Mouse (Mus musculus): Measurements from ENCODE around the gene Slc24a3. TPM values are rescaled to one million over a fixed set of nuclear protein-coding genes. Genes with fewer than 3 reads are reported as not detected.

The Slc24a3 gene
- polyA plus RNA-seq, 1 experiment, result 66.1 TPM

DNA sequence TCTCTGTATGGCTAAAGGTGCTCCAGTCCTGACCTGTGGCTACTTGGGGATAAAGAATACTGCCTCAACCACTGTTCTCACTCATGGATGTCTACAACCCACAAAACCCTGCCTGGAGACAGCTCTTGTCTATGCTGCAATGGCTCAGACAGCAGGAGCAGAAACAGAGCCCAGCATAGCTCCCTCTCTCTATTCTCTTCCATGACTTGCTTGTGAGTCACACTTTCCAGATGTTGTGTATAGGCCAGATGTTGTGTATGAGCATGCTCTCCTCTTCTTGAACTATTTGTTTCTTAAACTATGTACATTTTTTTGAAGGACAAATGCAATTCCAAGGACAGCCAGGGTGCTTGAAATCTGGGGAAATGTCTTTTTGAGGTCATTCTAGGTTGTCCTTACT is 101.4 kb downstream of the Slc24a3 start:
- Histone ChIP-seq H3K36me3 (replicated peaks; ENCODE audit: low read length) (peaks cover 75% of the 10 kb centered on the region), H3K9me3 (no peaks in the 10 kb centered on the region), H3K4me1 (peaks cover 58% of the 10 kb centered on the region), H3K4me3 (replicated peaks) (no peak overlapping the region), H3K27me3 (replicated peaks) (no peaks in the 10 kb centered on the region)
- TF ChIP-seq GATA1 (IDR thresholded peaks at IDR 0.05; ENCODE audit: borderline replicate concordance, low read length), result no peak
- no peak for TF ChIP-seq FLI1 (IDR thresholded peaks at IDR 0.05; ENCODE audit: low read length)

DNA sequence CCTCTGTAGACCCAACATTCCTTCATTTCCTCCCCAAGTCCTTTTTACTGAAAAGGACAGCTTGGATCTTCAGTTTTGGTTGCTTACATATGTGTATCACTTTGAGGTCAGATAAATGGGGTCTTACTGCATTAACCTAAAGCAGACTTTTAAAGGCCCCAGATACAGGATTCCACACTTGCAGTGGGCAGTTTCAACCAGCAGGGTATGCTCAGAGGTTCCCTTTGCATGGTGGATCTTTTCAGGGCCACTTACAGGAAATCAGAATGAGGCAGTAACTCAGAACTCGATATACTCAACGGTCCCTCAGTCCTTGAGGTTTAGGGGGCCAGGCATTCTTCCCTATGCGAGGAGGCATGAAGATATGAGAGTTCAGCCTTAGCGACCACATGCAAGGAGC is 101.9 kb downstream of the Slc24a3 start:
- Histone ChIP-seq H3K9me3 (no peaks in the 10 kb centered on the region), H3K4me1 (peaks cover 57% of the 10 kb centered on the region), H3K36me3 (replicated peaks; ENCODE audit: low read length) (peaks cover 75% of the 10 kb centered on the region), H3K4me3 (replicated peaks) (no peak overlapping the region), H3K27me3 (replicated peaks) (no peaks in the 10 kb centered on the region)
- TF ChIP-seq GATA1 (IDR thresholded peaks at IDR 0.05; ENCODE audit: borderline replicate concordance, low read length) (no peak), FLI1 (IDR thresholded peaks at IDR 0.05; ENCODE audit: low read length) (no peak)

DNA sequence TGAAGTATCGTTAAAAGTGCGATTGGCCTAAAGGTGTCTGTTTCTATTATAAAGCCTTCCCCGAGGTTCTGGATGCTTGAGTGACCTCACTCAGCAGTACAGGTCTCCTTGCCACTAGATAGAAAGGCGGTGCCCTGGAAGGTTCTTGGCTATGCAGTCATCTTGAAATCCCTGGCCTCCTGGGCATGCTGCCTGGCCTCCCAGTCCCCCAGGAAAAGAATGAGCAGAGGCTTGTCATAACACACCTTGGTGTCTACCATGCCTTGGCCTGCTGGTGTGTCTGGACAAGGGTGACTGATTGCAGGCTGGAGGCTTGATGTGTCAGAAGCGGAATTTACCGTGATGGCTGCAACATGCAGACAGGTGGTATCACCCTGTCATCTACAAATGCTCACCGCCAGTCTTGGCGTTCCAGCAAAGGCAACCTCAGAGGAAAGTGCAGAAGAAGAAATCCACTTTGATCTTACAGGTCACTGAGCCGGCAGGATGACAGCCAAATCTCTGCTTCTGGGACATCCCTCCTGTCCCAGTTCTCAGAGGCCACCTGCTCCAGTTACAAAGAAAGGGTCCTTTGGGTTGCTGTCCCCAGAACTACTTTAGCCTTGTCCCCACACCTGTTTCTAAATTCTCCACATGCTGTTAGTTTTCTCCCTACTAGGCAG is 106.6 kb downstream of the Slc24a3 start:
- peaks cover 76% of the 10 kb centered on the region for H3K36me3 ChIP-seq (replicated peaks; ENCODE audit: low read length)
- no peaks in the 10 kb centered on the region for H3K27me3 ChIP-seq (replicated peaks)
- TF ChIP-seq FLI1 (IDR thresholded peaks at IDR 0.05; ENCODE audit: low read length), result no peak
- no peak for TF ChIP-seq GATA1 (IDR thresholded peaks at IDR 0.05; ENCODE audit: borderline replicate concordance, low read length)
- no peak overlapping the region for H3K4me3 ChIP-seq (replicated peaks)
- H3K9me3 ChIP-seq, result no peaks in the 10 kb centered on the region
- peaks cover 56% of the 10 kb centered on the region for H3K4me1 ChIP-seq

DNA sequence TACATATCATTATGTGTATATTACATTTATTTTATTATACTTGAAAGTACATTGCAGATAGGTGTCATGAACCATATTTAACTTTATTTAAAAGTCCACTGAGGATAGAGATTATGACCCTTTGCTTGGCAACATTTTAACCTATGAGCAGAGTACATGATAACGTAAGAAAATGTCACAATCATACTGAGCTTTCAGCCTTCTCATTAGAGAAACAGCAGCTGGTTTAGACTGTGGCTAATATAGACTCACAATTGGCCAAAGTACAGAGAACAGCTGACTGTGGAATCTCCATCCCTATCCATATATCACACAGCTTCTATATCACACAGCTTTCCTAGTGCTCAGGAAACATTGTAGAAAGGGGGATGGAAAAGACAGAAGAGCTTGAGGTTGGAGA is 111.8 kb downstream of the Slc24a3 start:
- Histone ChIP-seq H3K27me3 (replicated peaks) (no peaks in the 10 kb centered on the region), H3K4me3 (replicated peaks) (no peak overlapping the region), H3K4me1 (peaks cover 61% of the 10 kb centered on the region), H3K9me3 (no peaks in the 10 kb centered on the region), H3K36me3 (replicated peaks; ENCODE audit: low read length) (peaks cover 46% of the 10 kb centered on the region)
- TF ChIP-seq GATA1 (IDR thresholded peaks at IDR 0.05; ENCODE audit: borderline replicate concordance, low read length) (no peak), FLI1 (IDR thresholded peaks at IDR 0.05; ENCODE audit: low read length) (no peak)

DNA sequence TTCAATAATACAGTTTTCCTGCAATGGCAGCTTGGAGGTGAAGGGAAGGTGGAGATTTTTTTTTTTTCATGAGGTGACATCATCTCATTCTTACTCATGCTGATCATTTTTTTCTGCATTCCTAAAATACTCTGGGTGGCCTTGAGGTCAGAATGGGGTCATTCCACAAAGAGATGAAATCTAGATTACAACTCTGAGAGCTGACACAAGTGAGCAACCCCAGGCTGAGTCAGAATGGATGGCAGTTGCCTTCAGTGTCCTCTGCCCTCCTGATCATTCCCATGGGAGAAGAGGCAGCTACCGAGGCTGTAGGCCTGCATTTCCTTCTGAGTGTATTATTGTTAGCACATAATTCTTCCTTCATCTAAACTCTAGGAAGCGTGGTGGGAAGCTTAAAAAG is 116.2 kb downstream of the Slc24a3 start:
- H3K27me3 ChIP-seq (replicated peaks), result no peaks in the 10 kb centered on the region
- H3K4me1 ChIP-seq, result peaks cover 51% of the 10 kb centered on the region
- no peak overlapping the region for H3K4me3 ChIP-seq (replicated peaks)
- no peaks in the 10 kb centered on the region for H3K9me3 ChIP-seq
- H3K36me3 ChIP-seq (replicated peaks; ENCODE audit: low read length), result peaks cover 21% of the 10 kb centered on the region
- no peak for TF ChIP-seq FLI1 (IDR thresholded peaks at IDR 0.05; ENCODE audit: low read length)
- no peak for TF ChIP-seq GATA1 (IDR thresholded peaks at IDR 0.05; ENCODE audit: borderline replicate concordance, low read length)

DNA sequence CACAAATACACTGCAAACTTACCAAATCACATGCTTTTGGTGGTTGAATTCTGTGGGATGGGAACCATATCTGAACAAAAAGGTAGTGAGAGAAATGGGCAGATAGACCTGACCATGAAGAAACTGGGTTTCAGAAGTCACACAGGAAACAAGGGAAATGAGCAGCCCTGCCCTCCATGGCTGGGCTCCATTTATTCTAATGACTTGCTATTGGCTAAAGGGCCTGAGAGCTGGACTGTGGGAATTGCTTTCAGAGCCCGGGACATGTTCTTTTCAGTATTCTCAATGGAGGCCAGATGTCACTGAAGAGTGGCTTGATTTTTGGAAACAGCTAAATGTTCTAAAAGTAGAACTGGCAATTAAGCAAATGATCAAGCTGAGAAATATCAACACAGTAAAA is 120.9 kb downstream of the Slc24a3 start:
- Histone ChIP-seq H3K4me1 (peaks cover 45% of the 10 kb centered on the region), H3K27me3 (replicated peaks) (no peaks in the 10 kb centered on the region), H3K9me3 (no peaks in the 10 kb centered on the region), H3K36me3 (replicated peaks; ENCODE audit: low read length) (peaks cover 17% of the 10 kb centered on the region), H3K4me3 (replicated peaks) (no peak overlapping the region)
- TF ChIP-seq GATA1 (IDR thresholded peaks at IDR 0.05; ENCODE audit: borderline replicate concordance, low read length) (no peak), FLI1 (IDR thresholded peaks at IDR 0.05; ENCODE audit: low read length) (no peak)

DNA sequence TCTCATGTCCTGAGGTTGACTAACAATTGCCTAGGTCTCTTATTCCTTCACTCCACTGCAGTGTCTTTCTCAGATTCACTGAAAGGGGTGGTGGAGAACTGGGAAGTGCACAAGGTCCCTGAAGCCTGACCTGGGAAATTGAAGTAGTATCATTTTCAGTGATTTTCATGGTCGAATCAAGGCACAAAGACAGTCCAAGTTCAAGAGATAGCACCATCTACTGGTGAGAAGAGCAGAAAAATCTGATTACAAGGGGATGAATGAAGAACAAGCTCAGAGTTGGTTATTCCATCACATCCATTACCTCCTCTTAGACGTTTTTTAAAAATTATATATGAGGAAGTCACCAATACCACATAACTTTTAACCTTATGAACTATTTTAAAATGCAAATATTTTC is 123.9 kb downstream of the Slc24a3 start:
- TF ChIP-seq GATA1 (IDR thresholded peaks at IDR 0.05; ENCODE audit: borderline replicate concordance, low read length), result no peak
- no peak for TF ChIP-seq FLI1 (IDR thresholded peaks at IDR 0.05; ENCODE audit: low read length)
- Histone ChIP-seq H3K27me3 (replicated peaks) (no peaks in the 10 kb centered on the region), H3K9me3 (no peaks in the 10 kb centered on the region)

DNA sequence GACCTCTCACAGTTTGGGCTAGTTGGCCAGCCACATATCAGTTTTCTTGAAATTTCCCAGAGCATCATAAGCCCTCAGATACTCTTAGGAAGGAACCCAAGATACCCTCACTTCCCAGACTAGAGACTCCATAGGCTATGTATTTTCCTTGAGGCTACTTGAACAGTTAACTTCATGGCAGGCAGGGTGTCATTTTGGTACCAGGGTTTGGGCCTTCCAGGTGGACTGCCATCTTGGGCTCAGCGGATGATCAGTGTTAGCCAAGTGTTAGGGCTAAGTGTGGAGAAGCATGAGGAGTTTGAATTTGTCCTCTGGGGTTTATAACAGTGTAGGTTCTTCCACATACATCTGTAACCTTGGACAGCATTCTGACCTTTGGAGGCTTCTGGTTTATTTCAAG is 124.6 kb downstream of the Slc24a3 start:
- TF ChIP-seq FLI1 (IDR thresholded peaks at IDR 0.05; ENCODE audit: low read length) (no peak), GATA1 (IDR thresholded peaks at IDR 0.05; ENCODE audit: borderline replicate concordance, low read length) (no peak)
- Histone ChIP-seq H3K27me3 (replicated peaks) (no peaks in the 10 kb centered on the region), H3K9me3 (no peaks in the 10 kb centered on the region), H3K4me1 (peaks cover 22% of the 10 kb centered on the region), H3K36me3 (replicated peaks; ENCODE audit: low read length) (peaks cover 22% of the 10 kb centered on the region), H3K4me3 (replicated peaks) (no peak overlapping the region)

More for the DNA sequence above, 123.9 kb downstream of the Slc24a3 start:
- Histone ChIP-seq H3K4me1 (peaks cover 27% of the 10 kb centered on the region), H3K4me3 (replicated peaks) (no peak overlapping the region), H3K36me3 (replicated peaks; ENCODE audit: low read length) (peaks cover 22% of the 10 kb centered on the region)

DNA sequence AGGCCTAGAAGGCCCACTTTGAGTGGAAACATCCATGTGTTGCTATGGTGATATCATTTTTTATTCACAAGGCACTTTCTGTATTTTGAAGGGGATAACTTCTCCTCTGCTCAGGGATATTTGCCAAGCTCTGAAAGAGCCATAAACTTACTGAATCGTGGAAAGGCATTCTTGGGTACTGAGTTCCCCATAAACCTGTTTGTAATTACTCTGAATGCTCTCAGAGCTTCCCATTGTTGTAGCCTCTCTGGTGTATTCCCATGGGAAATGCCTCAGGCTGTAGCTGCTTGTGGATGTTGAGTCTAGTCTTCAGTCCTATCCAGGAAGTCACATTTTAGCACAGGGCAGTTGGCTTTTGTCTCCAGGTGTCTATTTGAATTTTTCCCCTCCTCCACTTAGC is 125.3 kb downstream of the Slc24a3 start:
- no peak overlapping the region for H3K4me3 ChIP-seq (replicated peaks)
- H3K4me1 ChIP-seq, result peaks cover 26% of the 10 kb centered on the region
- no peak for TF ChIP-seq FLI1 (IDR thresholded peaks at IDR 0.05; ENCODE audit: low read length)
- no peak for TF ChIP-seq GATA1 (IDR thresholded peaks at IDR 0.05; ENCODE audit: borderline replicate concordance, low read length)
- no peaks in the 10 kb centered on the region for H3K27me3 ChIP-seq (replicated peaks)
- H3K9me3 ChIP-seq, result no peaks in the 10 kb centered on the region
- H3K36me3 ChIP-seq (replicated peaks; ENCODE audit: low read length), result peaks cover 22% of the 10 kb centered on the region

DNA sequence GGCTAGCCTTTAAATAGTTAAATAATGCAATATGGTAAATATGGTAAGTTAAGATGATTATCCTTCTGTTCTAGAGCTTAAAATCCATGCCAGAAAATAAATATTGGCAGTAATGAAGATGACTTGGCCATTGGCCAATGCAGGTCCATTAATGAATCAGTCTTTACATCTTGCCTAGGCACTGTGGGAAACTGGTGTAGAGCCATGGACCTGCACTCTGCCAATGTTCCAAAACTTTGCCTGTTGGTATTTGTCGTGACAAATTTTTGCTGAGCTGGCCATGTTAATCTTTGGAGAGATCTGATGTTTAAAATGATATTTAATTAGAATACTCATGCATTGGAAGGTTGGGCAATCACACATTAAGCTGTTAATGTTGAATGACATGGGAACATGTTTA is 129.4 kb downstream of the Slc24a3 start:
- TF ChIP-seq FLI1 (IDR thresholded peaks at IDR 0.05; ENCODE audit: low read length) (no peak), GATA1 (IDR thresholded peaks at IDR 0.05; ENCODE audit: borderline replicate concordance, low read length) (no peak)
- Histone ChIP-seq H3K27me3 (replicated peaks) (no peaks in the 10 kb centered on the region), H3K4me3 (replicated peaks) (no peak overlapping the region), H3K4me1 (peaks cover 28% of the 10 kb centered on the region), H3K9me3 (no peaks in the 10 kb centered on the region), H3K36me3 (replicated peaks; ENCODE audit: low read length) (peaks cover 34% of the 10 kb centered on the region)
